Mouse (Mus musculus) kidney, adult 18-20 months (tissue): ENCODE data around the gene Zwilch.
"Not testable (repeated sequence)": the region's sequence is repeated elsewhere in the genome, so short reads cannot be mapped to it uniquely, and the experiment has no call there.

Experiments used
- DNase-seq: peaks from one replicate; pipeline ENCODE4 v3.0.0; 2021

The Zwilch gene

GRCm38 (mm10) chr9:64178610-64178973, 5.7 kb upstream of the Zwilch start:
- DNase-seq = no peak

- DNase-seq = no peak
Observed at GRCm38 (mm10) chr9:64175378-64175777, 2.5 kb upstream of the Zwilch start.

- DNase-seq = no peak
Observed at GRCm38 (mm10) chr9:64174766-64175165, 1.9 kb upstream of the Zwilch start.

GRCm38 (mm10) chr9:64174341-64174740, 1.4 kb upstream of the Zwilch start:
- DNase-seq = no peak

GRCm38 (mm10) chr9:64173666-64174220, 839 bp upstream of the Zwilch start:
- DNase-seq = no peak

- DNase-seq = no peak
Observed at GRCm38 (mm10) chr9:64172145-64172815, 624 bp downstream of the Zwilch start.

- DNase-seq = not testable (repeated sequence)
Observed at GRCm38 (mm10) chr9:64169967-64170366, 2.9 kb downstream of the Zwilch start.

- DNase-seq = no peak
Observed at GRCm38 (mm10) chr9:64160471-64160870, 12.4 kb downstream of the Zwilch start.

GRCm38 (mm10) chr9:64156641-64157040, 16.3 kb downstream of the Zwilch start:
- DNase-seq = no peak

- DNase-seq = no peak
Observed at GRCm38 (mm10) chr9:64139879-64140278, 33.0 kb downstream of the Zwilch start.

- DNase-seq = peak; percentile 63
Observed at GRCm38 (mm10) chr9:64138896-64139295, 34.0 kb downstream of the Zwilch start.

- DNase-seq = no peak
Observed at GRCm38 (mm10) chr9:64131623-64132022, 41.3 kb downstream of the Zwilch start.

- no peak for DNase-seq
Observed at GRCm38 (mm10) chr9:64126121-64126520, 46.8 kb downstream of the Zwilch start.

GRCm38 (mm10) chr9:64125307-64125706, 47.6 kb downstream of the Zwilch start:
- no peak for DNase-seq

GRCm38 (mm10) chr9:64124846-64125245, 48.1 kb downstream of the Zwilch start:
- DNase-seq = not testable (repeated sequence)

GRCm38 (mm10) chr9:64122601-64123000, 50.3 kb downstream of the Zwilch start:
- no peak for DNase-seq

- peak; percentile 64 for DNase-seq
Observed at GRCm38 (mm10) chr9:64120584-64121277, 52.2 kb downstream of the Zwilch start.

GRCm38 (mm10) chr9:64119898-64120297, 53.0 kb downstream of the Zwilch start:
- DNase-seq = peak; percentile 60

- DNase-seq = peak; percentile 65
Observed at GRCm38 (mm10) chr9:64116876-64117275, 56.0 kb downstream of the Zwilch start, which contains the start of gene Lctl. Lctl (plus strand) TSS chr9:64117147.

GRCm38 (mm10) chr9:64115756-64116155, 57.1 kb downstream of the Zwilch start:
- DNase-seq = no peak

GRCm38 (mm10) chr9:64114646-64115045, 58.3 kb downstream of the Zwilch start:
- no peak for DNase-seq

GRCm38 (mm10) chr9:64110502-64110901, 62.4 kb downstream of the Zwilch start:
- DNase-seq = no peak

GRCm38 (mm10) chr9:64105301-64105700, 67.6 kb downstream of the Zwilch start:
- DNase-seq = no peak

GRCm38 (mm10) chr9:64100442-64100841, 72.5 kb downstream of the Zwilch start:
- DNase-seq = peak; percentile 85
